9 mouse cellular contexts compared by ENCODE assay signal in genomic region chr11:69936714-69937347, GRCm38 (mm10). TPM values are rescaled to one million over a fixed set of nuclear protein-coding genes. Genes with fewer than 3 reads are reported as not detected.
DNase-seq lines count a peak whose midpoint lies in the region; ATAC-seq and TF ChIP-seq lines count a peak whose summit lies in the region.
"Had no signal": no experiment of that assay in that cellular context is flagged by ENCODE, and none has a peak within 500 bp of the region (broad histone marks: within the 10 kb centered on the region; RNA-seq: fewer than 3 reads in every experiment).

No protein-coding gene starts in this region.

- no peaks in the 10 kb centered on the region for H3K36me3 ChIP-seq in heart, embryonic 10.5 days
- no peaks in the 10 kb centered on the region for H3K36me3 ChIP-seq in heart, postnatal 0 days (replicated peaks; ENCODE audit: control insufficient read depth, insufficient read depth, low read length)
- no peaks in the 10 kb centered on the region for H3K36me3 ChIP-seq in neural tube, embryonic 14.5 days (ENCODE audit: control insufficient read depth, insufficient read depth, low read length)

- no peak for TF ChIP-seq CTCF in heart, postnatal 0 days (IDR thresholded peaks at IDR 0.05; ENCODE audit: low read depth)

- H3K4me3 ChIP-seq in heart, embryonic 10.5 days = peak overlapping the region; percentile 77
- H3K4me3 ChIP-seq in heart, postnatal 0 days (ENCODE audit: low read depth, low read length) = peak overlapping the region; percentile 57
- peak overlapping the region; percentile 50; the same call in 1 of the 2 replicates for H3K4me3 ChIP-seq in neural tube, embryonic 14.5 days (ENCODE audit: low read depth, low read length)

- whole genome bisulfite sequencing in heart, embryonic 10.5 days = 46% methylated on average over 9 of the region's 9 CpGs
- 41% methylated on average over 9 of the region's 9 CpGs for WGBS in heart, postnatal 0 days
- 40% methylated on average over 9 of the region's 9 CpGs for WGBS in neural tube, embryonic 14.5 days

- H3K4me2 ChIP-seq in heart, postnatal 0 days (ENCODE audit: low read depth, low read length) = peak overlapping the region; percentile 92
- peak overlapping the region; percentile 99 for H3K4me2 ChIP-seq in neural tube, embryonic 14.5 days (ENCODE audit: low read depth, low read length)

- no peaks in the 10 kb centered on the region for H3K9me3 ChIP-seq in heart, embryonic 10.5 days
- no peaks in the 10 kb centered on the region for H3K9me3 ChIP-seq in heart, postnatal 0 days (replicated peaks; ENCODE audit: control insufficient read depth, low read length)
- H3K9me3 ChIP-seq in neural tube, embryonic 14.5 days (ENCODE audit: control insufficient read depth, low read length) = no peaks in the 10 kb centered on the region

- ATAC-seq in heart, postnatal 0 days (ENCODE audit: insufficient read depth, low read depth) = peak; percentile 6; the same call in 1 of the 2 replicates
- ATAC-seq in neural tube, embryonic 14.5 days (ENCODE audit: low read depth) = no peak

- DNase-seq in heart, embryonic 10.5 days (ENCODE audit: low spot score) = no peak
- DNase-seq in heart, postnatal 36 days = no peak
- DNase-seq in heart, postnatal 0 days (ENCODE audit: low spot score) = peak; percentile 50
- DNase-seq in kidney, postnatal 10 days = peak; percentile 62
- DNase-seq in adrenal gland, adult 8-10 months = no peak
- DNase-seq in thymus, postnatal 0 days (ENCODE audit: low spot score) = no peak
- no peak for DNase-seq in spleen, postnatal 10 days (ENCODE audit: low spot score in 2 of 2)

- H3K27ac ChIP-seq in heart, embryonic 10.5 days = peak overlapping the region; percentile 85; the same call in 1 of the 2 replicates
- H3K27ac ChIP-seq in heart, postnatal 0 days (ENCODE audit: low read depth) = peak overlapping the region; percentile 88
- no peak overlapping the region for H3K27ac ChIP-seq in neural tube, embryonic 14.5 days (ENCODE audit: low read depth, low read length)

- intact Hi-C loops in heart, postnatal 36 days (cut with DNase I) = loop anchor here (1.0 to 10.0 kb wide), 2 partner anchors 9 to 278 kb away; partner anchors contain the start of gene Slc16a11

- peaks cover 36% of the 10 kb centered on the region for H3K4me1 ChIP-seq in heart, embryonic 10.5 days
- peaks cover 30% of the 10 kb centered on the region for H3K4me1 ChIP-seq in heart, postnatal 0 days (ENCODE audit: control insufficient read depth, insufficient read depth)
- H3K4me1 ChIP-seq in neural tube, embryonic 14.5 days (ENCODE audit: control insufficient read depth, insufficient read depth, low read length) = 0 out of 2 replicates have a peak, but pooled peaks cover 6% of the 10 kb centered on the region

- H3K9ac ChIP-seq in heart, postnatal 0 days (replicated peaks; ENCODE audit: low read depth, low read length) = peak overlapping the region; percentile 51; the same call in 1 of the 2 replicates
- no peak overlapping the region for H3K9ac ChIP-seq in neural tube, embryonic 14.5 days (replicated peaks; ENCODE audit: low read depth, low read length)

- no peak for TF ChIP-seq EP300 in heart, postnatal 0 days (IDR thresholded peaks at IDR 0.05; ENCODE audit: low read depth)

- H3K27me3 ChIP-seq in heart, embryonic 10.5 days (ENCODE audit: insufficient read depth, poor library complexity, severe bottlenecking) = peaks cover 59% of the 10 kb centered on the region
- peaks cover 8% of the 10 kb centered on the region for H3K27me3 ChIP-seq in heart, postnatal 0 days (ENCODE audit: control insufficient read depth, insufficient read depth, low read length)
- peaks cover 16% of the 10 kb centered on the region for H3K27me3 ChIP-seq in neural tube, embryonic 14.5 days (ENCODE audit: control insufficient read depth, insufficient read depth, low read length)

RNA-seq across cellular contexts. Expression of gene Ybx2, which starts 1.2 kb away (rescaled TPM):
- polyA plus RNA-seq in heart, embryonic 10.5 days (2016; fragmentation: Nextera tagmentation; extraction: Ambion mirVana) = 1.8 and 2.1 TPM in 2 replicates
- total RNA-seq in heart, postnatal 36 days (2021) = 10 to 100 TPM; 18.4 to 20.3 TPM
- 16.0 and 25.6 TPM in 2 replicates for total RNA-seq in heart, postnatal 0 days (2014; rRNA removed; ENCODE audit: low replicate concordance)
- 4.9 and 7.9 TPM in 2 replicates for polyA plus RNA-seq in heart, postnatal 0 days (2015; fragmentation: Nextera tagmentation; extraction: Ambion mirVana)
- 5.9 and 11.1 TPM in 2 replicates for polyA plus RNA-seq in neural tube, embryonic 14.5 days (2014; fragmentation: Nextera tagmentation; extraction: Ambion mirVana)
- 10 to 100 TPM in 3 of 4 experiments, 1 to 10 TPM in 1; 6.3 to 13.9 (median 11.8) TPM for total RNA-seq in adrenal gland, adult 8-10 months (2022)
- 2.6 and 3.6 TPM in 2 replicates for polyA plus RNA-seq in thymus, postnatal 0 days (2015; fragmentation: Nextera tagmentation; extraction: Ambion mirVana)

RNA-seq across cellular contexts. Expression of gene Slc2a4, which starts 11.2 kb away (rescaled TPM):
- 17.8 and 24.1 TPM in 2 replicates for polyA plus RNA-seq in heart, embryonic 10.5 days (2016; fragmentation: Nextera tagmentation; extraction: Ambion mirVana)
- 100 to 1,000 TPM; 385 to 406 TPM for total RNA-seq in heart, postnatal 36 days (2021)
- 235 and 267 TPM in 2 replicates for total RNA-seq in heart, postnatal 0 days (2014; rRNA removed; ENCODE audit: low replicate concordance)
- 89.2 and 89.7 TPM in 2 replicates for polyA plus RNA-seq in heart, postnatal 0 days (2015; fragmentation: Nextera tagmentation; extraction: Ambion mirVana)
- polyA plus RNA-seq in neural tube, embryonic 14.5 days (2014; fragmentation: Nextera tagmentation; extraction: Ambion mirVana) = 2.7 and 3.7 TPM in 2 replicates
- 10 to 100 TPM; 36.5 to 90.1 (median 50.0) TPM for total RNA-seq in adrenal gland, adult 8-10 months (2022)
- polyA plus RNA-seq in thymus, postnatal 0 days (2015; fragmentation: Nextera tagmentation; extraction: Ambion mirVana) = 11.7 and 11.9 TPM in 2 replicates

RNA-seq across cellular contexts. Expression of gene Eif5a, which starts 15.1 kb away (rescaled TPM):
- polyA plus RNA-seq in heart, embryonic 10.5 days (2016; fragmentation: Nextera tagmentation; extraction: Ambion mirVana) = 2,011 and 2,470 TPM in 2 replicates
- 100 to 1,000 TPM; 420 to 449 TPM for total RNA-seq in heart, postnatal 36 days (2021)
- 469 and 504 TPM in 2 replicates for total RNA-seq in heart, postnatal 0 days (2014; rRNA removed; ENCODE audit: low replicate concordance)
- polyA plus RNA-seq in heart, postnatal 0 days (2015; fragmentation: Nextera tagmentation; extraction: Ambion mirVana) = 961 and 973 TPM in 2 replicates
- polyA plus RNA-seq in neural tube, embryonic 14.5 days (2014; fragmentation: Nextera tagmentation; extraction: Ambion mirVana) = 1,037 and 1,095 TPM in 2 replicates
- total RNA-seq in adrenal gland, adult 8-10 months (2022) = 100 to 1,000 TPM; 468 to 561 (median 519) TPM
- polyA plus RNA-seq in thymus, postnatal 0 days (2015; fragmentation: Nextera tagmentation; extraction: Ambion mirVana) = 2,117 and 2,260 TPM in 2 replicates

RNA-seq across cellular contexts. Expression of gene Gps2, which starts 23.1 kb away (rescaled TPM):
- polyA plus RNA-seq in heart, embryonic 10.5 days (2016; fragmentation: Nextera tagmentation; extraction: Ambion mirVana) = 55.2 and 69.4 TPM in 2 replicates
- total RNA-seq in heart, postnatal 36 days (2021) = 10 to 100 TPM; 28.2 to 32.1 TPM
- 48.6 and 72.4 TPM in 2 replicates for total RNA-seq in heart, postnatal 0 days (2014; rRNA removed; ENCODE audit: low replicate concordance)
- polyA plus RNA-seq in heart, postnatal 0 days (2015; fragmentation: Nextera tagmentation; extraction: Ambion mirVana) = 37.1 and 38.1 TPM in 2 replicates
- 58.5 and 65.4 TPM in 2 replicates for polyA plus RNA-seq in neural tube, embryonic 14.5 days (2014; fragmentation: Nextera tagmentation; extraction: Ambion mirVana)
- total RNA-seq in adrenal gland, adult 8-10 months (2022) = 10 to 100 TPM; 44.0 to 72.7 (median 52.0) TPM
- 94.8 and 106 TPM in 2 replicates for polyA plus RNA-seq in thymus, postnatal 0 days (2015; fragmentation: Nextera tagmentation; extraction: Ambion mirVana)

RNA-seq across cellular contexts. Expression of gene Cldn7, which starts 27.7 kb away (rescaled TPM):
- polyA plus RNA-seq in heart, embryonic 10.5 days (2016; fragmentation: Nextera tagmentation; extraction: Ambion mirVana) = 4.7 and 22.3 TPM in 2 replicates
- total RNA-seq in heart, postnatal 36 days (2021) = not detected
- 0.93 TPM in 1 of 2 replicates, not detected in the other for total RNA-seq in heart, postnatal 0 days (2014; rRNA removed; ENCODE audit: low replicate concordance)
- polyA plus RNA-seq in heart, postnatal 0 days (2015; fragmentation: Nextera tagmentation; extraction: Ambion mirVana) = 0.64 and 1.8 TPM in 2 replicates
- 0.33 and 0.88 TPM in 2 replicates for polyA plus RNA-seq in neural tube, embryonic 14.5 days (2014; fragmentation: Nextera tagmentation; extraction: Ambion mirVana)
- under 1 TPM in 1 of 4 experiments, not detected in 3; 0.55 TPM for total RNA-seq in adrenal gland, adult 8-10 months (2022)
- 14.4 and 14.8 TPM in 2 replicates for polyA plus RNA-seq in thymus, postnatal 0 days (2015; fragmentation: Nextera tagmentation; extraction: Ambion mirVana)
- total RNA-seq: CH12.LX had no signal

Comparison
In these comparisons a context has a peak if more than half of its experiments do, and no peak if none do; other contexts are left out.
1. DNase-seq: peak in heart, postnatal 0 days (single experiment) and kidney, postnatal 10 days (single experiment); none in heart, embryonic 10.5 days (single experiment), heart, postnatal 36 days (0 of 2), adrenal gland, adult 8-10 months (single experiment), thymus, postnatal 0 days (single experiment) and spleen, postnatal 10 days (0 of 2).
2. Peak in every context shown above with its lines, with median percentiles within 50 percentile points of each other: H3K4me3 ChIP-seq.